Mouse (Mus musculus) embryonic facial prominence, embryonic 11.5 days (tissue): Measurements from ENCODE around the gene Abt1. TPM values are rescaled to one million over a fixed set of nuclear protein-coding genes. Genes with fewer than 3 reads are reported as not detected.

Experiments
- ATAC-seq: fragments of 200-750 bp; cut with Nextera tagmentation; replicated peaks from 2 replicates; pipeline ENCODE4 v1.8.0; 2017; ENCODE audit warnings: low read depth; ENCODE audit not compliant: insufficient number of reproducible peaks, low FRiP score, low TSS enrichment
- DNase-seq: peaks from one replicate; pipeline ENCODE4 v3.0.0-alpha.2; 2015; ENCODE audit warnings: low spot score
- H3K27ac ChIP-seq: fragments of 300-500 bp; sonication (generic); replicated peaks from 2 replicates; pipeline ENCODE4 v1.5.1; 2014; ENCODE audit warnings: mild to moderate bottlenecking, low read depth, low read length, control low read depth
- H3K27me3 ChIP-seq: fragments of 300-500 bp; sonication (generic); 2 replicates; pipeline ENCODE4 v1.6.1; 2014; ENCODE audit warnings: mild to moderate bottlenecking, low read length, moderate library complexity, mixed read lengths; ENCODE audit not compliant: control insufficient read depth, insufficient read depth
- H3K36me3 ChIP-seq: fragments of 300-500 bp; sonication (generic); replicated peaks from 2 replicates; pipeline ENCODE4 v1.6.1; 2014; ENCODE audit warnings: low read depth, mild to moderate bottlenecking, low read length, moderate library complexity, mixed read lengths; ENCODE audit not compliant: control insufficient read depth, insufficient read depth
- H3K4me1 ChIP-seq: fragments of 300-500 bp; sonication (generic); 2 replicates; pipeline ENCODE4 v1.6.1; 2014; ENCODE audit warnings: low read length, mixed read lengths; ENCODE audit not compliant: control insufficient read depth, insufficient read depth
- H3K4me2 ChIP-seq: fragments of 300-500 bp; sonication (generic); 2 replicates; pipeline ENCODE4 v1.6.1; 2014; ENCODE audit warnings: low read depth, mild to moderate bottlenecking, control low read depth, low read length, moderate library complexity
- H3K4me3 ChIP-seq: fragments of 300-500 bp; sonication (generic); 2 replicates; pipeline ENCODE4 v1.5.1; 2014; ENCODE audit warnings: low read depth, low read length, control low read depth
- H3K9ac ChIP-seq: fragments of 300-500 bp; sonication (generic); replicated peaks from 2 replicates; pipeline ENCODE4 v1.6.1; 2014; ENCODE audit warnings: mild to moderate bottlenecking, control low read depth, low read length
- H3K9me3 ChIP-seq: fragments of 300-500 bp; sonication (generic); replicated peaks from 2 replicates; pipeline ENCODE4 v1.6.1; 2016; ENCODE audit warnings: mild to moderate bottlenecking, low read length, inconsistent platforms, mixed read lengths; ENCODE audit not compliant: control insufficient read depth
- WGBS: fragments of 180-500 bp; shearing (Covaris S2); extraction: QIAGEN DNeasy Blood & Tissue Kit; methylation state at CpG from one replicate; pipeline ENCODE4 v1.1.7; 2014; 5-methylcytosine and 5-hydroxymethylcytosine counted together
- polyA plus RNA-seq: library from polyadenylated mRNA; unstranded; fragments of >200 nt; fragmentation: Nextera tagmentation; extraction: Ambion mirVana; gene quantifications from 2 replicates; pipeline ENCODE4 v1.2.1, GENCODE M21; 2014

Abt1 gene
- polyA plus RNA-seq, 1 experiment from 2014 or later: 15.0 TPM

GRCm38 (mm10) chr13:23436861-23437822, 13.5 kb upstream of the Abt1 start:
- Histone ChIP-seq H3K4me1 (no peaks in the 10 kb centered on the region), H3K36me3 (no peaks in the 10 kb centered on the region), H3K4me2 (peak overlapping the region; percentile 50), H3K4me3 (peak overlapping the region; percentile 48), H3K9me3 (no peaks in the 10 kb centered on the region), H3K27me3 (no peaks in the 10 kb centered on the region), H3K27ac (peak overlapping the region; percentile 25; the same call in 1 of the 2 replicates), H3K9ac (peak overlapping the region; percentile 48)
- WGBS: under 1% methylated on average over 32 of the region's 32 CpGs
- peak; percentile 30; the same call in 1 of the 2 replicates for ATAC-seq
- DNase-seq: peak; percentile 80

DNA sequence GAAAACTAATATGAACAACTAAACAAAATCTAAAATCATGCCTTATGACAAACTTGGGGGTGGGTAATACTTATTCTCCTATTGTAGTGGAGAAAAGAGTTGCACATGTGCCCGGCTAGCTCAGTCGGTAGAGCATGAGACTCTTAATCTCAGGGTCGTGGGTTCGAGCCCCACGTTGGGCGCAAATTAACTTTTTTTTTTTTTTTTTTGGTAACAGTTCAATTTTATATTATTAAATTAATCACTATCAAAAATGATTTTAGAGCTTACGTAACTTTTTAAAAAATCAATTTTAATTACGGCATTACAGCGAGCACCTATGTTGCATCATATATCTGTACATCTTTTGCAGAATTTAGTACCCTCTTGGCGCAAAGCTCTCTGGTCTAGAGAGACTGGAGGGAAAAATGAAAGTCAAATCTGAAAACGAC, 12.6 kb upstream of the Abt1 start:
- H3K4me2 ChIP-seq: no peak overlapping the region
- no peaks in the 10 kb centered on the region for H3K4me1 ChIP-seq
- no peak overlapping the region for H3K9ac ChIP-seq
- H3K9me3 ChIP-seq: no peaks in the 10 kb centered on the region
- H3K4me3 ChIP-seq: peak overlapping the region; percentile 42
- H3K36me3 ChIP-seq: no peaks in the 10 kb centered on the region
- WGBS: 1% methylated on average over 11 of the region's 11 CpGs
- H3K27me3 ChIP-seq: no peaks in the 10 kb centered on the region
- no peak overlapping the region for H3K27ac ChIP-seq
- peak; percentile 80 for DNase-seq
- ATAC-seq: no peak

DNA sequence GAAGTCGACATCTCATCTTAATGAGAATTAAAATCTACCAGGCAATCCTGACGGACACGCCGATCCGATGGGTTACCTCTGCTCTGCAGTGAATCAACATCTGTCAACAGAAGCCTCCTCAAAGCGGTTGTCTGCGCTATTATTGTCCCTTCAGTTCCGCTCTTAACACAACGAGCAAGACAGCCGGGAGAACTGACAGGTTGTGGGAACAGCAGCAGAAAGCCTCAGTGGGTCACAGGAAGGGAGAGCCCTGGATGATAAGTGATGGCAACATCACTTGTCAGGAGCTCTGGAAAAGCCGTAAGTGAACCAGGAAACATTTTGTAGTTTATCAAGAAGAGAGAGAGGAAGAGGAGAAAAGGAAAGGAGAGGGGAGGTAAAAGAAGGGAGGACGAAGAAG, 12.0 kb upstream of the Abt1 start:
- ATAC-seq: no peak
- 2% methylated on average over 12 of the region's 12 CpGs for WGBS
- Histone ChIP-seq H3K27ac (no peak overlapping the region), H3K9me3 (no peaks in the 10 kb centered on the region), H3K4me3 (peak overlapping the region; percentile 42), H3K4me2 (peak overlapping the region; percentile 42), H3K36me3 (no peaks in the 10 kb centered on the region), H3K4me1 (no peaks in the 10 kb centered on the region), H3K9ac (peak overlapping the region; percentile 37; the same call in 1 of the 2 replicates), H3K27me3 (no peaks in the 10 kb centered on the region)
- DNase-seq: peak; percentile 45

GRCm38 (mm10) chr13:23435241-23435640, 11.6 kb upstream of the Abt1 start:
- 17% methylated on average over 4 of the region's 4 CpGs for WGBS
- DNase-seq (no peak), ATAC-seq (no peak)
- H3K9me3 ChIP-seq: no peaks in the 10 kb centered on the region
- H3K4me2 ChIP-seq: peak overlapping the region; percentile 42
- no peaks in the 10 kb centered on the region for H3K27me3 ChIP-seq
- no peaks in the 10 kb centered on the region for H3K4me1 ChIP-seq
- H3K4me3 ChIP-seq: peak overlapping the region; percentile 42
- H3K9ac ChIP-seq: 0 out of 2 replicates have a peak overlapping the region, but pooled peaks have one; percentile 37
- H3K27ac ChIP-seq: no peak overlapping the region
- no peaks in the 10 kb centered on the region for H3K36me3 ChIP-seq

DNA sequence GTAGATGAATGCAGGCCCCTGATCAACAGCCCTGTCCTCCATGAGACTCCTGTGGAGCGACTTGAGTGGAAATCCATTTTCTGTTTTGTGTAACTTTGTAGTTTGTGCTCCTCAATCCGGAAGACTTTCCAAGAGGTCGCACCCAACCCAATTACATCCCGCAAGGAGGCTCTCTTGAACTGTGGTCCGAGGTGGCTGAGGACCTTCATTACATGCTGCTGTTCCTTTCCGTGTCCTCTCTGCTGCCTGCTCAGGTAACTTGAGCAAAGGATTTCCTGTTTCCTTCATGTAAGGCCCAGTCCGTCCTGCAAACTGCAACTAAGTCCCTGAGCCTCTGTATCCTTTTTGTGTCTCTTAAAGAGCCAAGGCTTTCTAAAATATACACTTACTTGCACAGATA, 10.8 kb upstream of the Abt1 start:
- H3K27me3 ChIP-seq: no peaks in the 10 kb centered on the region
- no peak overlapping the region for H3K9ac ChIP-seq
- no peaks in the 10 kb centered on the region for H3K9me3 ChIP-seq
- no peak overlapping the region for H3K4me3 ChIP-seq
- no peaks in the 10 kb centered on the region for H3K4me1 ChIP-seq
- ATAC-seq (no peak), DNase-seq (peak; percentile 25)
- H3K27ac ChIP-seq: no peak overlapping the region
- WGBS: 8% methylated on average over 7 of the region's 7 CpGs
- H3K36me3 ChIP-seq: no peaks in the 10 kb centered on the region
- 0 out of 2 replicates have a peak overlapping the region, but pooled peaks have one; percentile 21 for H3K4me2 ChIP-seq

DNA sequence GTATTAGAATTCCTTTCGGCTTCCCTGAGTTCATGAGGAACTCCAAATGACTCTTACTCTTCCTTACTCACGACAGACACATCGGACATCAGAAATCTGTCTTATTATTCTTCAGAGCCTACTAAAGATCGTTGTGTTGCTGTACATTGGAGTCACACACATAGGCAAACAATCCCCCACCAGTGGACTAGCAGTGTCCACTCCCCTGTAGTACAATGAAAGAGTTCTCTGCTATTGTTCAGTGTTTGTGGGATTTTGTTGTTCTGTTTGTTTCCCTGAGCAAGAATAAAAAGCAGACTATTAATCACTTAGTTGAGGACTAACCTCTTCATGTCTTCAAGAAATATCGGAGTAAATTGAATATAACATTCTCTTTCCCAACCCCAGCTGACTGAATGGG, 10.1 kb upstream of the Abt1 start:
- ATAC-seq (no peak), DNase-seq (no peak)
- Histone ChIP-seq H3K4me1 (no peaks in the 10 kb centered on the region), H3K27ac (no peak overlapping the region), H3K9me3 (no peaks in the 10 kb centered on the region), H3K27me3 (no peaks in the 10 kb centered on the region), H3K4me2 (no peak overlapping the region), H3K9ac (no peak overlapping the region), H3K4me3 (no peak overlapping the region), H3K36me3 (no peaks in the 10 kb centered on the region)
- 55% methylated on average over 5 of the region's 5 CpGs for WGBS

DNA sequence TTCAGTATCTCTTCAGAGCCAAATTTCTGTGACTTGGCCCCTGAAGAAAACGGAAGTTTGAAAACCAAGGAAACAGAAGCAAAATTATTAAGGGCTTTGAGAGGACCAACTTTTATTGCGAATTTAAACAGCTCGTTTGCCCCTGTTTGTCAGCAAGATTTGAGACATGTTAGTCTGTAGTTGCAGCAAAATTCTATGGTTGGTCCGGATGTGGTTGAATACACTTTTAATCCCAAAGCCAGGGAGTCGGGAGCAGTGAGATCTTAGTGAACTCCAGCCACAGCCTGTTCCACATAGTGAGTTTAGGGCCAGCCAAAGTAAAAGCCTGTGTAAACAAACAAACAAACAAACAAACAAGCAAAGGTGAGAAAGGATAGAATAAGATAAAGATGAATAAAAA, 9.5 kb upstream of the Abt1 start:
- peak; percentile 32 for DNase-seq
- H3K36me3 ChIP-seq: no peaks in the 10 kb centered on the region
- no peaks in the 10 kb centered on the region for H3K9me3 ChIP-seq
- no peaks in the 10 kb centered on the region for H3K4me1 ChIP-seq
- no peak overlapping the region for H3K27ac ChIP-seq
- 11% methylated on average over 5 of the region's 5 CpGs for WGBS
- peak overlapping the region; percentile 45 for H3K4me3 ChIP-seq
- H3K4me2 ChIP-seq: peak overlapping the region; percentile 16
- H3K27me3 ChIP-seq: no peaks in the 10 kb centered on the region
- no peak for ATAC-seq
- H3K9ac ChIP-seq: no peak overlapping the region
